Mouse (Mus musculus) lung, adult 2 months (tissue): ENCODE measurements around the gene Tex13c2. TPM values are rescaled to one million over a fixed set of nuclear protein-coding genes. Genes with fewer than 3 reads are reported as not detected.

Experiments used
- DNase-seq: peaks from one replicate; pipeline ENCODE4 v3.0.0; 2022
- H3K4me1 ChIP-seq: fragments of 200-500 bp; 2 replicates; pipeline ENCODE4 v1.6.1; 2011; ENCODE audit warnings: low read length; ENCODE audit not compliant: control insufficient read depth, insufficient read depth
- H3K4me3 ChIP-seq: fragments of 200-500 bp; replicated peaks from 2 replicates; pipeline ENCODE3; 2011; ENCODE audit warnings: low read depth, mild to moderate bottlenecking, control low read depth, low read length; ENCODE audit errors: extremely low read depth
- CTCF ChIP-seq: fragments of 200-500 bp; IDR thresholded peaks from 2 replicates; pipeline ENCODE4 v1.5.1; 2011; ENCODE audit warnings: mild to moderate bottlenecking, low read length, control low read depth; ENCODE audit not compliant: insufficient read depth
- POLR2A ChIP-seq: fragments of 200-500 bp; IDR thresholded peaks from 2 replicates; pipeline ENCODE4 v1.6.1; 2011; ENCODE audit warnings: low read depth, mild to moderate bottlenecking, control low read depth, low read length, borderline replicate concordance; ENCODE audit errors: extremely low read depth
- WGBS: fragments of 180-500 bp; shearing (Covaris S2); methylation state at CpG from one replicate; pipeline ENCODE4 v1.1.7; 2018; 5-methylcytosine and 5-hydroxymethylcytosine counted together
- polyA plus RNA-seq: library from polyadenylated mRNA; depleted of rRNA; stranded (reverse); fragments of >200 nt; gene quantifications from 2 replicates; pipeline ENCODE4 v1.2.3, GENCODE M21; 2012; rRNA removed

Tex13c2 gene
- not detected in 2 replicates for polyA plus RNA-seq

- WGBS, result 87% methylated on average over 16 of the region's 16 CpGs
- Histone ChIP-seq H3K4me3 (no peak within 1 kb of the TSS), H3K4me1 (no peaks in the 10 kb centered on the region)
- no peak for DNase-seq
- TF ChIP-seq POLR2A (no peak), CTCF (no peak)
Measured at GRCm38 (mm10) chrX:42489446-42489845, at the start of gene Tex13c2. Gene Tex13c2, plus strand, starts transcription at chrX:42489691.

GRCm38 (mm10) chrX:42450305-42450704 is 39.2 kb upstream of the Tex13c2 start:
- no peaks in the 10 kb centered on the region for H3K4me1 ChIP-seq
- H3K4me3 ChIP-seq, result no peak overlapping the region
- TF ChIP-seq POLR2A (no peak), CTCF (no peak)
- WGBS, result 42% methylated on average over 1 of the region's 1 CpGs
- DNase-seq, result no peak

DNA sequence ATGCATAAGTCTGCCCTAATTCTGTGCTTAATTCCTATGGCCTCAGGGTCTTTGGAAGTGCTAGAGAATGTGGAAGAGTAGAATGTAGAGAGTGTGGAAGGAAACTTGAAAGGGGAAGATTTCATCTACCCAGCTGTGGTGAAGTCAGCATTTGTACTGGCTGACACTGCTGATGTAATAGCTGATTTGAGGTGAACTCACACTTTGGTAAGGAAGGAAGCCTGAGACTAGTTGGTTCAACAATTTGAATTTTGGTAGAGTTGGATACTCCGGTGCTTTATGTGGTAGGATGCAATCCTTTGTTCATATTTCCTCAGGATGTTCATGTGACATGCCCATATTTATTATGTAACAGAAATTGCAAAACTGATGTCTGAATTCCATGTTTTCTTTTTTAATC is 36.5 kb upstream of the Tex13c2 start:
- WGBS, result 58% methylated on average over 1 of the region's 1 CpGs
- no peak for DNase-seq
- Histone ChIP-seq H3K4me3 (no peak overlapping the region), H3K4me1 (no peaks in the 10 kb centered on the region)
- TF ChIP-seq POLR2A, result no peak
- no peak for TF ChIP-seq CTCF

- WGBS, result 77% methylated on average over 7 of the region's 7 CpGs
- no peak for DNase-seq
- H3K4me1 ChIP-seq, result no peaks in the 10 kb centered on the region
- TF ChIP-seq POLR2A, result no peak
- no peak for TF ChIP-seq CTCF
- no peak overlapping the region for H3K4me3 ChIP-seq
Measured at GRCm38 (mm10) chrX:42454533-42454932, 35.0 kb upstream of the Tex13c2 start.

DNA sequence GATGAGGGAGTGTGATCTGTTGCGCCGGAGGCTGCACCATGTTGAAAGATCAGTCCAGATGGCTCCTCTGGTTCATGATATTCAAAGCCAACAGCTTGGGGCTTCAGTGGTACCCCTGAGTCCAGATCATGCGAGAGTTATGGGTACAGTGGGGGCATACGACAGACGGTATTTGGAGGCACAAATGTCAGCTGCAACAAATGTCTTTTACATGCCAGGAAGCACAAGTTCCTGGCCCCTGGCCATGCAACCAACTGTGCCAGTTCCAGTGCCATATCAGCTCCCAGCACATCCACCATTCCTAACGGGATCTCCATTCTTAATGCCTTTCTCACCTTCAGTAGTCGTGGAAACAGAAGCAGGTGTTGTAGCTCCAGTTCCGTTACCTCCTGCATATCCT is 845 bp downstream of the Tex13c2 start:
- no peak for TF ChIP-seq POLR2A
- TF ChIP-seq CTCF, result no peak

DNA sequence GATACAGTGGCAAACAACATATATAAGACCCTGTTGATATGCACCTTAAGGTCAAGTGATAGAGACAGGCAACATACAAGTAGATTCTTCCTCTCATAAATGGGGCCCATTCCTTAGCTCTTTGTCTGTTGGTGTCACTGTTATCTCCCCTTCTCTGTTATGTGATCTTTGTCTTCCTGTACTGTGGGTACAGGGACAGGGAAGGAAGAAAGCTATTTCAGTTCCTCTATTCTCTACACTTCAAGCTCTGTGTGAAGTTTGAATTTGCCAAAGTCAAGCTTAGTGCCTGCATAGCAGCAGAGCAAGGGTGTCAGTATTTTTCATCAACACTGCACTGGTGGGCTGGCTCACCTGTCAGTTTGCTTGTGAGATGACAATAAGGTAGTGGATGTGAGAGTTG is 11.0 kb downstream of the Tex13c2 start:
- DNase-seq, result no peak
- H3K4me3 ChIP-seq, result no peak overlapping the region
- TF ChIP-seq CTCF, result no peak
- TF ChIP-seq POLR2A, result no peak
- no peaks in the 10 kb centered on the region for H3K4me1 ChIP-seq

More for the DNA sequence above, 845 bp downstream of the Tex13c2 start:
- H3K4me3 ChIP-seq, result no peak overlapping the region
- no peak for DNase-seq
- WGBS, result 93% methylated on average over 8 of the region's 8 CpGs
- H3K4me1 ChIP-seq, result no peaks in the 10 kb centered on the region

GRCm38 (mm10) chrX:42502291-42503043 is 13.0 kb downstream of the Tex13c2 start, which contains the start of gene Sh2d1a:
Gene Sh2d1a, plus strand, starts transcription at chrX:42502453.
- DNase-seq, result no peak
- H3K4me3 ChIP-seq, result peak within 1 kb of the TSS; percentile 32
- TF ChIP-seq CTCF (no peak), POLR2A (no peak)
- H3K4me1 ChIP-seq, result no peaks in the 10 kb centered on the region
- WGBS, result 72% methylated on average over 13 of the region's 13 CpGs

DNA sequence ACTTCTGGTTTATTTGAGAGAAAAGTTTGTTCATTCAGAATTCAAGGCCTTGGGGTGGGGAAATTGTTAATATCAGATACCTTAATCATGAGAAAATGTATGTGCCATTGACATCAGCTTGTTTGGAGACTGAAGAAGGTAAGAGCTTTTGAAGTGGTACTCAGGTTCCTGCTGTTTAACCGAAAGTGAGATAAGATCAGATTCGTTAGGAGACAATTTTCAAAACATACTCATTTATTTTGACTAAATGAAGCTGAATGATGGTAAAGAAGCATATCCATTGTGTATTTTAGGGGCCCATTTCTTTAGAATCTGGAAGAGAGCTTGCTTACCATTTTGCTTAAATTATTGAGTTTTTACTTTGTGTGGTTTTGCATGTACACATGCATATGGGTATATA is 21.6 kb downstream of the Tex13c2 start:
- Histone ChIP-seq H3K4me3 (no peak overlapping the region), H3K4me1 (no peaks in the 10 kb centered on the region)
- no peak for TF ChIP-seq CTCF
- TF ChIP-seq POLR2A, result no peak
- DNase-seq, result no peak
- 66% methylated on average over 2 of the region's 2 CpGs for whole genome bisulfite sequencing

DNA sequence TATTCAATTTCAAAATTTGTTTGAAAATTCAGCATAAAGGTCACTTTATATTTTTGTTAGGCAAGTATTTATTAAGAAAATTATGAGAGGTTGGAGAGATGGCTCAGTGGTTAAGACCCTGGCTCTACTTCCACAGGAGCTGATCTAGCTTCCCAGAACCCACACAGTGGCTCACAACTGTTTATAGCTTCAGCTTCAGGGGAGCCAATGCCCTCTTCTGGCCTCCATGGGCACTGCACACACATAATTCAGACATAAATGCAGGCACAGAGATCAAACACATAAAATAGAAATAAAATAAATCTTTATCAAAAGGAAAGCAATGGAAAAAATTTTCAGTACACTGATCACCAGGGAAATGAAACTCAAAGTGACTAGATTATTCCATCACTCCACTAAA is 23.1 kb downstream of the Tex13c2 start:
- DNase-seq, result no peak
- H3K4me3 ChIP-seq, result no peak overlapping the region
- TF ChIP-seq CTCF (peak; percentile 32; the same call in 1 of the 2 replicates), POLR2A (no peak)
- H3K4me1 ChIP-seq, result no peaks in the 10 kb centered on the region

GRCm38 (mm10) chrX:42522868-42523267 is 33.4 kb downstream of the Tex13c2 start:
- Histone ChIP-seq H3K4me1 (no peaks in the 10 kb centered on the region), H3K4me3 (no peak overlapping the region)
- TF ChIP-seq CTCF, result no peak
- no peak for TF ChIP-seq POLR2A
- no peak for DNase-seq
- 83% methylated on average over 2 of the region's 2 CpGs for WGBS
